In the genomic region with DNA sequence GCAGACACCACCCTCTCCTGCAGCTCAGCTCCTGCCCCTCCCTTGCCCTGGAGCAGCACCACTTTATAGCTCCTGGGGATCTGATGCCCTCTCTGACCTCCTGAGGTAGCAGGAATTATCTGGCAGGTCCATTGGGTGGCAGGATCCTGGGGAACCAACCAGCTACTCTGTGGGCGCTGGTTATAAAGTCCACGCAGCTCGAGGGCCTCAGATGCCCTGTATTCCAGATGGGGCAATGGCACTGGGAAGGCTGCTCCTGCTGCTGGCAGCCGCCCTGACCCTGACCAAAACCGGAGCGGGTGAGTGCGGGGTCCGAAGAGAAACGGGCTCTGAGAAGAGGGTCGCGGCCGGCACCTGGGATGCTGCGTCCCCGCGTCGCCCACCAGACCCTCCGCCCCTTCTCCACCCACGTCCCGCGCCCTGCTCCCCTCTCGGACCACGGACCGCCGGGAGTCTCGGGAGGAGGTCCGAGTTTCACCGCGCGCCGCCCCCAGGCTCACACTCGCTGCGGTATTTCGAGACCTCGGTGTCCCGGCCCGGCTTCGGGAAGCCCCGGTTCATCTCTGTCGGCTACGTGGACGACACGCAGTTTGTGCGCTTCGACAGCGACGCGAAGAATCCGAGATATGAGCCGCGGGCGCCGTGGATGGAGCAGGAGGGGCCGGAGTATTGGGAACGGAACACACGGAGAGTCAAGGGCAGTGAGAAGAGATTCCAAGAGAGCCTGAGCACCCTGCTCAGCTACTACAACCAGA, we compare ENCODE assay signal across 8 mouse cellular contexts. TPM values are rescaled to one million over a fixed set of nuclear protein-coding genes. Genes with fewer than 3 reads are reported as not detected.
DNase-seq lines count a peak whose midpoint lies in the region; ATAC-seq and TF ChIP-seq lines count a peak whose summit lies in the region.

Gene H2-Q1 (plus strand): TSS at position 79 of the 755 bp plus-strand sequence.

- intact Hi-C loops in heart, adult 2 months (cut with DNase I): no loop called here

- peaks cover 56% of the 10 kb centered on the region for H3K27me3 ChIP-seq in heart, embryonic 12.5 days (replicated peaks)
- peaks cover 11% of the 10 kb centered on the region for H3K27me3 ChIP-seq in heart, adult 2 months (ENCODE audit: control insufficient read depth, insufficient read depth, low read length)
- peaks cover 60% of the 10 kb centered on the region for H3K27me3 ChIP-seq in E14TG2a.4 (ENCODE audit: insufficient read depth, low read length)
- peaks cover 60% of the 10 kb centered on the region for H3K27me3 ChIP-seq in hindbrain, embryonic 10.5 days (ENCODE audit: insufficient read depth, poor library complexity, severe bottlenecking)

- no peak for DNase-seq in heart, adult 2 months
- DNase-seq in hindbrain, embryonic 10.5 days (ENCODE audit: low spot score): peak; percentile 17
- DNase-seq in mesoderm, embryonic 11.5 days (ENCODE audit: low read depth, low spot score): peak; percentile 22
- DNase-seq in urinary bladder, postnatal 10 days (ENCODE audit: low spot score): no peak
- no peak for DNase-seq in spleen, postnatal 10 days (ENCODE audit: low spot score in 2 of 2)

- H3K4me3 ChIP-seq in heart, embryonic 12.5 days: peak within 1 kb of the TSS; percentile 42
- H3K4me3 ChIP-seq in heart, adult 2 months: no peak within 1 kb of the TSS
- peak within 1 kb of the TSS; percentile 74 for H3K4me3 ChIP-seq in E14TG2a.4 (replicated peaks; ENCODE audit: low read length)
- peak within 1 kb of the TSS; percentile 52 for H3K4me3 ChIP-seq in hindbrain, embryonic 10.5 days

- no peak for TF ChIP-seq CTCF in heart, adult 2 months (IDR thresholded peaks at IDR 0.05)
- no peak for TF ChIP-seq CTCF in E14TG2a.4 (conservative IDR thresholded peaks at IDR 0.05; ENCODE audit: low read length)

- peak within 1 kb of the TSS; percentile 69 for H3K4me2 ChIP-seq in heart, embryonic 12.5 days

- WGBS in heart, embryonic 12.5 days: 3% methylated on average over 55 of the region's 55 CpGs
- WGBS in heart, adult 2 months: 2% methylated on average over 55 of the region's 55 CpGs
- WGBS in hindbrain, embryonic 10.5 days: 2% methylated on average over 55 of the region's 55 CpGs

- peak within 1 kb of the TSS; percentile 53; the same call in 1 of the 2 replicates for H3K9ac ChIP-seq in heart, embryonic 12.5 days
- H3K9ac ChIP-seq in heart, adult 2 months (ENCODE audit: low read depth, low read length): no peak within 1 kb of the TSS

- no peaks in the 10 kb centered on the region for H3K79me2 ChIP-seq in heart, adult 2 months (replicated peaks; ENCODE audit: control insufficient read depth, insufficient read depth, low read length)

- H3K36me3 ChIP-seq in heart, embryonic 12.5 days: no peaks in the 10 kb centered on the region
- no peaks in the 10 kb centered on the region for H3K36me3 ChIP-seq in heart, adult 2 months (ENCODE audit: control insufficient read depth, insufficient read depth, low read length)
- no peaks in the 10 kb centered on the region for H3K36me3 ChIP-seq in E14TG2a.4 (ENCODE audit: insufficient read depth, low read length)
- no peaks in the 10 kb centered on the region for H3K36me3 ChIP-seq in hindbrain, embryonic 10.5 days

- H3K9me3 ChIP-seq in heart, embryonic 12.5 days (replicated peaks): no peaks in the 10 kb centered on the region
- H3K9me3 ChIP-seq in E14TG2a.4 (ENCODE audit: low read length): no peaks in the 10 kb centered on the region
- H3K9me3 ChIP-seq in hindbrain, embryonic 10.5 days: no peaks in the 10 kb centered on the region

- ATAC-seq in heart, embryonic 12.5 days (ENCODE audit: insufficient number of reproducible peaks, low FRiP score): no peak
- ATAC-seq in inflammation-experienced regulatory T-cells, adult 6 months: no peak

- TF ChIP-seq EP300 in heart, adult 2 months (IDR thresholded peaks at IDR 0.05; ENCODE audit: insufficient read depth, low read depth, low read length): no peak

- peaks cover 5% of the 10 kb centered on the region for H3K4me1 ChIP-seq in heart, embryonic 12.5 days (replicated peaks)
- H3K4me1 ChIP-seq in heart, adult 2 months (ENCODE audit: control insufficient read depth, insufficient read depth, low read length): no peaks in the 10 kb centered on the region
- peaks cover 14% of the 10 kb centered on the region for H3K4me1 ChIP-seq in E14TG2a.4 (replicated peaks; ENCODE audit: low read depth, low read length)
- H3K4me1 ChIP-seq in hindbrain, embryonic 10.5 days (replicated peaks): peaks cover 11% of the 10 kb centered on the region

- H3K27ac ChIP-seq in heart, embryonic 12.5 days (ENCODE audit: poor library complexity, severe bottlenecking): no peak within 1 kb of the TSS
- no peak within 1 kb of the TSS for H3K27ac ChIP-seq in heart, adult 2 months
- no peak within 1 kb of the TSS for H3K27ac ChIP-seq in hindbrain, embryonic 10.5 days

- no peak for TF ChIP-seq POLR2A in heart, adult 2 months (IDR thresholded peaks at IDR 0.05; ENCODE audit: insufficient read depth, low read depth, low read length)

RNA-seq across cellular contexts. Expression of gene H2-Q1, which starts in this region (rescaled TPM):
- polyA plus RNA-seq in heart, embryonic 12.5 days (2016; fragmentation: Nextera tagmentation; extraction: Ambion mirVana): 0.08 and 0.14 TPM in 2 replicates
- total RNA-seq in heart, adult 2 months (2021): 1 to 10 TPM; 1.5 TPM
- not detected in 2 replicates for polyA plus RNA-seq in heart, adult 2 months (2012; rRNA removed)
- polyA plus RNA-seq in hindbrain, embryonic 10.5 days (2016; fragmentation: Nextera tagmentation; extraction: Ambion mirVana): not detected in 2 replicates
- under 1 TPM in 2 of 3 experiments, not detected in 1; 0.23 to 0.24 TPM for polyA plus RNA-seq in inflammation-experienced regulatory T-cells, adult 6 months (2017; shearing (Covaris generic))

Comparison
In these comparisons a context has a peak if more than half of its experiments do, and no peak if none do; other contexts are left out.
1. Peak in DNase-seq and H3K4me3 ChIP-seq in hindbrain, embryonic 10.5 days; RNA of the gene not detected or under 1 TPM.